Mouse (Mus musculus): ENCODE measurements at regions not wholly inside any gene's neighbourhood (a gene's known extent, or its start where the extent isn't known, plus 50 kb on each side); places are given as distances from the start of the nearest gene placed in this dataset.
A peak's percentile ranks its signal among the peaks of the same experiment; 100 is the strongest.

DNA sequence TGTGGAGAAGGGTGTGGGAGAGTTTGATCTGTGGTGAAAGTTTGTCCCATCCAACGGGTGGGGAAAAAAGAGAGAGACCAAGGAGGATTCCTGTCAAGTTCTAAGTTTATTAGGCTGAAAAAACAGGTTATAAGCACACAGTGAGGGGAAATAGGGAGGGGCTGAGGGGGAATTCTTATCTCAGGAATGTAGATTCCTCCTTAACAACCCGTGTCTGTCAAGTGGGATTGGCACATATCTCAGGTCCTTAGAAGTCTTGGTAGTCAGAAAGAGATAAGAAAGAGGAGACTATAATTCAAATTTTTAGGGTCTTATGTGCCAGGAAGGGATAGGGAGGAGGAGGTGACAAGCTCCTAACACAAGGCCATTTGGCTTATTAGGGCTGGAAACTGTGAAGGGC is 128.9 kb downstream of the 5530400C23Rik start:
- ATAC-seq (replicated peaks; ENCODE audit: poor library complexity, severe bottlenecking): no peak

- no peak for ATAC-seq (replicated peaks; ENCODE audit: poor library complexity, severe bottlenecking)
These were observed 139.7 kb downstream of the 5530400C23Rik start for GRCm38 (mm10) chr6:133431672-133432071.

- peak; percentile 97 for ATAC-seq (replicated peaks; ENCODE audit: poor library complexity, severe bottlenecking)
These were observed 150.8 kb downstream of the 5530400C23Rik start for GRCm38 (mm10) chr6:133442841-133443240.
